Mouse (Mus musculus) midbrain, embryonic 13.5 days (tissue): ENCODE data around the gene Sox5. TPM values are rescaled to one million over a fixed set of nuclear protein-coding genes. Genes with fewer than 3 reads are reported as not detected.

Experiments used
- ATAC-seq: fragments of 200-750 bp; cut with Nextera tagmentation; 2 replicates; pipeline ENCODE4 v1.8.0; 2017; ENCODE audit warnings: mild to moderate bottlenecking, moderate TSS enrichment, moderate library complexity
- H3K27ac ChIP-seq: fragments of 300-500 bp; sonication (generic); 2 replicates; pipeline ENCODE4 v1.5.1; 2015; ENCODE audit warnings: inconsistent platforms, mild to moderate bottlenecking, moderate library complexity
- H3K27me3 ChIP-seq: fragments of 300-500 bp; sonication (generic); 2 replicates; pipeline ENCODE4 v1.6.1; 2015; ENCODE audit warnings: mild to moderate bottlenecking, inconsistent platforms
- H3K36me3 ChIP-seq: fragments of 300-500 bp; sonication (generic); 2 replicates; pipeline ENCODE4 v1.6.1; 2015; ENCODE audit warnings: mild to moderate bottlenecking, inconsistent platforms
- H3K4me1 ChIP-seq: fragments of 300-500 bp; sonication (generic); replicated peaks from 2 replicates; pipeline ENCODE4 v1.6.1; 2015; ENCODE audit warnings: inconsistent platforms
- H3K4me2 ChIP-seq: fragments of 300-500 bp; sonication (generic); replicated peaks from 2 replicates; pipeline ENCODE4 v1.6.1; 2015; ENCODE audit warnings: moderate library complexity, mild to moderate bottlenecking, inconsistent platforms
- H3K4me3 ChIP-seq: fragments of 300-500 bp; sonication (generic); replicated peaks from 2 replicates; pipeline ENCODE4 v1.5.1; 2015; ENCODE audit warnings: mild to moderate bottlenecking, inconsistent platforms
- H3K9ac ChIP-seq: fragments of 300-500 bp; sonication (generic); replicated peaks from 2 replicates; pipeline ENCODE4 v1.6.1; 2015; ENCODE audit warnings: mild to moderate bottlenecking, inconsistent platforms
- H3K9me3 ChIP-seq: fragments of 300-500 bp; sonication (generic); 2 replicates; pipeline ENCODE4 v1.6.1; 2016; ENCODE audit warnings: mild to moderate bottlenecking, inconsistent platforms
- WGBS: fragments of 180-500 bp; shearing (Covaris S2); methylation state at CpG from one replicate; pipeline ENCODE4 v1.1.7; 2015; 5-methylcytosine and 5-hydroxymethylcytosine counted together
- polyA plus RNA-seq: library from polyadenylated mRNA; unstranded; fragments of >200 nt; fragmentation: Nextera tagmentation; extraction: Ambion mirVana; gene quantifications from 2 replicates; pipeline ENCODE4 v1.2.1, GENCODE M21; 2015

The Sox5 gene
- polyA plus RNA-seq, 1 experiment from 2014 or later, result 52.0 TPM

GRCm38 (mm10) chr6:144119961-144120360 is 661.8 kb downstream of the Sox5 start:
- Histone ChIP-seq H3K4me1 (no peaks in the 10 kb centered on the region), H3K9ac (no peak overlapping the region), H3K9me3 (no peaks in the 10 kb centered on the region), H3K36me3 (peaks cover 7% of the 10 kb centered on the region; the same call in 1 of the 2 replicates), H3K4me3 (no peak overlapping the region), H3K4me2 (no peak overlapping the region), H3K27me3 (no peaks in the 10 kb centered on the region), H3K27ac (no peak overlapping the region)
- ATAC-seq, result no peak
- 90% methylated on average over 1 of the region's 1 CpGs for WGBS

- Histone ChIP-seq H3K4me1 (peaks cover 4% of the 10 kb centered on the region), H3K36me3 (peaks cover 3% of the 10 kb centered on the region; the same call in 1 of the 2 replicates), H3K9me3 (no peaks in the 10 kb centered on the region), H3K4me2 (no peak overlapping the region), H3K27me3 (no peaks in the 10 kb centered on the region), H3K4me3 (no peak overlapping the region), H3K27ac (no peak overlapping the region), H3K9ac (no peak overlapping the region)
- ATAC-seq, result no peak
- WGBS, result 74% methylated on average over 6 of the region's 6 CpGs
Observed at GRCm38 (mm10) chr6:144116646-144117045, 665.1 kb downstream of the Sox5 start.

GRCm38 (mm10) chr6:144111561-144111960 is 670.2 kb downstream of the Sox5 start:
- Histone ChIP-seq H3K4me3 (no peak overlapping the region), H3K9ac (no peak overlapping the region), H3K4me2 (no peak overlapping the region), H3K36me3 (peaks cover 3% of the 10 kb centered on the region; the same call in 1 of the 2 replicates), H3K27me3 (0 out of 2 replicates have a peak, but pooled peaks cover 3% of the 10 kb centered on the region), H3K9me3 (no peaks in the 10 kb centered on the region), H3K4me1 (peaks cover 18% of the 10 kb centered on the region), H3K27ac (peak overlapping the region; percentile 21; the same call in 1 of the 2 replicates)
- 61% methylated on average over 6 of the region's 6 CpGs for WGBS
- no peak for ATAC-seq

GRCm38 (mm10) chr6:144106848-144107247 is 674.9 kb downstream of the Sox5 start:
- peak; percentile 51; the same call in 1 of the 2 replicates for ATAC-seq

GRCm38 (mm10) chr6:144105645-144106044 is 676.1 kb downstream of the Sox5 start:
- Histone ChIP-seq H3K36me3 (no peaks in the 10 kb centered on the region), H3K27ac (no peak overlapping the region), H3K4me2 (no peak overlapping the region), H3K4me1 (peaks cover 14% of the 10 kb centered on the region), H3K9me3 (no peaks in the 10 kb centered on the region; the same call in 1 of the 2 replicates), H3K4me3 (no peak overlapping the region), H3K9ac (no peak overlapping the region), H3K27me3 (0 out of 2 replicates have a peak, but pooled peaks cover 3% of the 10 kb centered on the region)
- no peak for ATAC-seq
- 74% methylated on average over 12 of the region's 12 CpGs for WGBS

More at GRCm38 (mm10) chr6:144106848-144107247, 674.9 kb downstream of the Sox5 start:
- Histone ChIP-seq H3K4me1 (peaks cover 19% of the 10 kb centered on the region), H3K9ac (no peak overlapping the region), H3K9me3 (no peaks in the 10 kb centered on the region), H3K36me3 (no peaks in the 10 kb centered on the region), H3K27me3 (0 out of 2 replicates have a peak, but pooled peaks cover 3% of the 10 kb centered on the region), H3K4me3 (no peak overlapping the region), H3K4me2 (peak overlapping the region; percentile 19), H3K27ac (no peak overlapping the region)
- WGBS, result 10% methylated on average over 10 of the region's 10 CpGs

- 95% methylated on average over 6 of the region's 6 CpGs for WGBS
- Histone ChIP-seq H3K27ac (no peak overlapping the region), H3K9ac (no peak overlapping the region), H3K36me3 (no peaks in the 10 kb centered on the region), H3K9me3 (no peaks in the 10 kb centered on the region; the same call in 1 of the 2 replicates), H3K4me3 (no peak overlapping the region), H3K4me1 (peaks cover 14% of the 10 kb centered on the region), H3K4me2 (no peak overlapping the region), H3K27me3 (0 out of 2 replicates have a peak, but pooled peaks cover 3% of the 10 kb centered on the region)
- ATAC-seq, result no peak
Observed at GRCm38 (mm10) chr6:144103612-144104011, 678.2 kb downstream of the Sox5 start.

- no peak for ATAC-seq
- Histone ChIP-seq H3K27ac (no peak overlapping the region), H3K4me2 (no peak overlapping the region), H3K4me3 (no peak overlapping the region), H3K9ac (no peak overlapping the region), H3K36me3 (no peaks in the 10 kb centered on the region), H3K9me3 (no peaks in the 10 kb centered on the region; the same call in 1 of the 2 replicates), H3K4me1 (no peaks in the 10 kb centered on the region; the same call in 1 of the 2 replicates), H3K27me3 (no peaks in the 10 kb centered on the region)
- WGBS, result 98% methylated on average over 1 of the region's 1 CpGs
Observed at GRCm38 (mm10) chr6:144100852-144101251, 680.9 kb downstream of the Sox5 start.

GRCm38 (mm10) chr6:144098119-144098518 is 683.7 kb downstream of the Sox5 start:
- Histone ChIP-seq H3K4me3 (no peak overlapping the region), H3K9ac (no peak overlapping the region), H3K4me2 (no peak overlapping the region), H3K36me3 (no peaks in the 10 kb centered on the region), H3K4me1 (peaks cover 11% of the 10 kb centered on the region), H3K27ac (no peak overlapping the region), H3K9me3 (no peaks in the 10 kb centered on the region; the same call in 1 of the 2 replicates), H3K27me3 (no peaks in the 10 kb centered on the region)
- ATAC-seq, result no peak
- 51% methylated on average over 9 of the region's 9 CpGs for WGBS

GRCm38 (mm10) chr6:144088256-144088655 is 693.5 kb downstream of the Sox5 start:
- Histone ChIP-seq H3K36me3 (no peaks in the 10 kb centered on the region), H3K4me3 (no peak overlapping the region), H3K9me3 (no peaks in the 10 kb centered on the region), H3K9ac (no peak overlapping the region), H3K4me1 (peaks cover 4% of the 10 kb centered on the region; the same call in 1 of the 2 replicates), H3K4me2 (no peak overlapping the region), H3K27me3 (no peaks in the 10 kb centered on the region), H3K27ac (no peak overlapping the region)
- ATAC-seq, result no peak
- WGBS, result 80% methylated on average over 3 of the region's 3 CpGs

GRCm38 (mm10) chr6:144086096-144086810 is 695.5 kb downstream of the Sox5 start:
- no peaks in the 10 kb centered on the region for H3K9me3 ChIP-seq
- H3K27ac ChIP-seq, result no peak overlapping the region
- peaks cover 4% of the 10 kb centered on the region; the same call in 1 of the 2 replicates for H3K4me1 ChIP-seq
- no peaks in the 10 kb centered on the region for H3K27me3 ChIP-seq
- no peak for ATAC-seq
- H3K4me3 ChIP-seq, result no peak overlapping the region
- H3K36me3 ChIP-seq, result no peaks in the 10 kb centered on the region
- H3K9ac ChIP-seq, result no peak overlapping the region
- no peak overlapping the region for H3K4me2 ChIP-seq
- WGBS, result 83% methylated on average over 1 of the region's 1 CpGs

GRCm38 (mm10) chr6:144082297-144082696 is 699.5 kb downstream of the Sox5 start:
- no peak overlapping the region for H3K9ac ChIP-seq
- no peak overlapping the region for H3K4me3 ChIP-seq
- ATAC-seq, result no peak
- whole genome bisulfite sequencing, result 90% methylated on average over 9 of the region's 9 CpGs
- no peak overlapping the region for H3K27ac ChIP-seq
- H3K4me1 ChIP-seq, result no peaks in the 10 kb centered on the region
- no peaks in the 10 kb centered on the region for H3K36me3 ChIP-seq
- no peaks in the 10 kb centered on the region for H3K27me3 ChIP-seq
- H3K9me3 ChIP-seq, result no peaks in the 10 kb centered on the region
- H3K4me2 ChIP-seq, result no peak overlapping the region

- no peak for ATAC-seq
- no peaks in the 10 kb centered on the region for H3K9me3 ChIP-seq
- no peak overlapping the region for H3K4me2 ChIP-seq
- no peak overlapping the region for H3K4me3 ChIP-seq
- 95% methylated on average over 7 of the region's 7 CpGs for WGBS
- no peaks in the 10 kb centered on the region; the same call in 1 of the 2 replicates for H3K4me1 ChIP-seq
- no peak overlapping the region for H3K9ac ChIP-seq
- no peak overlapping the region for H3K27ac ChIP-seq
- no peaks in the 10 kb centered on the region for H3K36me3 ChIP-seq
- no peaks in the 10 kb centered on the region for H3K27me3 ChIP-seq
Observed at GRCm38 (mm10) chr6:144077826-144078225, 704.0 kb downstream of the Sox5 start.
